Mouse (Mus musculus): ENCODE data around the gene Tex45. TPM values are rescaled to one million over a fixed set of nuclear protein-coding genes. Genes with fewer than 3 reads are reported as not detected.

Tex45 gene
- total RNA-seq, 2 experiments from 2014 or later = not detected

- no peak for DNase-seq
Observed at GRCm38 (mm10) chr8:3536053-3536841, 65.6 kb downstream of the Tex45 start.

Other genes starting within 250 kb of the Tex45 start
- 10 to 100 TPM; 51.6 to 55.8 TPM for gene Insr, start 191.2 kb upstream of the Tex45 start, total RNA-seq (2021)
- gene A430078G23Rik, start 117.4 kb upstream of the Tex45 start, total RNA-seq (2021) = under 1 TPM in 1 of 2 experiments, not detected in 1; 0.24 TPM
- 10 to 100 TPM in 1 of 2 experiments, 1 to 10 TPM in 1; 10.0 to 10.5 TPM for gene Arhgef18, start 77.9 kb upstream of the Tex45 start, total RNA-seq (2021)
- 1 to 10 TPM; 2.5 to 3.1 TPM for gene Pex11g, start 3.2 kb upstream of the Tex45 start, total RNA-seq (2021)
- 10 to 100 TPM; 24.2 to 24.6 TPM for gene Zfp358, start 22.3 kb downstream of the Tex45 start, total RNA-seq (2021)
- 10 to 100 TPM; 18.6 to 20.4 TPM for gene Mcoln1, start 29.6 kb downstream of the Tex45 start, total RNA-seq (2021)
- 10 to 100 TPM in 1 of 2 experiments, 1 to 10 TPM in 1; 8.3 to 11.8 TPM for gene Pnpla6, start 44.5 kb downstream of the Tex45 start, total RNA-seq (2021)
- not detected for gene C330021F23Rik, start 97.1 kb downstream of the Tex45 start, total RNA-seq (2021)
- under 1 TPM; 0.61 to 0.67 TPM for gene Camsap3, start 116.4 kb downstream of the Tex45 start, total RNA-seq (2021)
- 10 to 100 TPM in 1 of 2 experiments, 1 to 10 TPM in 1; 9.5 to 10.0 TPM for gene Xab2, start 150.5 kb downstream of the Tex45 start, total RNA-seq (2021)
- 100 to 1,000 TPM in 1 of 2 experiments, 10 to 100 TPM in 1; 89.9 to 106 TPM for gene Pet100, start 150.7 kb downstream of the Tex45 start, total RNA-seq (2021)
- under 1 TPM in 1 of 2 experiments, not detected in 1; 0.67 TPM for gene Pcp2, start 154.7 kb downstream of the Tex45 start, total RNA-seq (2021)
- 1 to 10 TPM; 1.2 to 1.9 TPM for gene Stxbp2, start 160.1 kb downstream of the Tex45 start, total RNA-seq (2021)
- 10 to 100 TPM in 1 of 2 experiments, under 1 TPM in 1; 0.97 to 24.5 TPM for gene Retn, start 184.9 kb downstream of the Tex45 start, total RNA-seq (2021)
- not detected for gene Mcemp1, start 194.9 kb downstream of the Tex45 start, total RNA-seq (2021)
- 1 to 10 TPM in 1 of 2 experiments, not detected in 1; 7.8 TPM for gene Fcor, start 201.5 kb downstream of the Tex45 start, total RNA-seq (2021)
- 10 to 100 TPM; 17.8 to 18.0 TPM for gene Trappc5, start 205.4 kb downstream of the Tex45 start, total RNA-seq (2021)
- gene Fcer2a, start 223.3 kb downstream of the Tex45 start, total RNA-seq (2021) = under 1 TPM; 0.23 to 0.27 TPM
- not detected for gene Clec4g, start 249.8 kb downstream of the Tex45 start, total RNA-seq (2021)

Measured in gastrocnemius, postnatal 25 days (tissue).